ENCODE assay signal across 9 mouse cellular contexts in the genomic region with DNA sequence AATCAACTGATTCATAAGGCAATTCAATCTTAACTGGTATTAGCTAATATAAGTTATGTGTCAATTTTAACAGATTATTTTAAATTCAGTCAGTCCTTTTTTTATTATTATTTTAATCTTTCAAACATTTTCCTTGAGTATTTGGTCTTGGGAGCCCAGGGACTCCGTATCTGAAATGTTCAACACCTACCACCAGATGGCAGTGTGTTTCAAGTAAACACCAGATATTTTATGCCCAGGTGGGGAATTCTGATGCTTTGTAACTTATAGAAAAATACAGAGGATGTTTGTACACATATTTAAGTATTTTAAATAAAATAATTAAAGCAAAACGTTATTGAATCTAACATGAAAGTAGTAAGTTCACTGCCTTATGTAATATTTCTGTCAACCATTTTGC.
DNase-seq lines count a peak whose midpoint lies in the region; TF ChIP-seq lines count a peak whose summit lies in the region.
"Had no signal": no experiment of that assay in that cellular context is flagged by ENCODE, and none has a peak within 500 bp of the region (broad histone marks: within the 10 kb centered on the region; RNA-seq: fewer than 3 reads in every experiment).

No protein-coding gene starts in this region.

- no peaks in the 10 kb centered on the region for H3K36me3 ChIP-seq in thymus, adult 2 months (ENCODE audit: control insufficient read depth, insufficient read depth, low read length)
- H3K36me3 ChIP-seq: heart, embryonic 15.5 days had no signal

- no peaks in the 10 kb centered on the region for H3K4me1 ChIP-seq in thymus, adult 2 months (replicated peaks; ENCODE audit: control insufficient read depth, insufficient read depth, low read length)
- H3K4me1 ChIP-seq: heart, embryonic 15.5 days had no signal

- H3K27me3 ChIP-seq in thymus, adult 2 months (ENCODE audit: control insufficient read depth, insufficient read depth, low read length), result no peaks in the 10 kb centered on the region
- H3K27me3 ChIP-seq: heart, embryonic 15.5 days had no signal

- TF ChIP-seq POLR2A in thymus, adult 2 months (IDR thresholded peaks at IDR 0.05; ENCODE audit: control insufficient read depth, extremely low read depth, insufficient read depth, low read length, poor library complexity), result no peak

- 17% methylated on average over 2 of the region's 2 CpGs for WGBS in thymus, adult 2 months

- no peak overlapping the region for H3K27ac ChIP-seq in thymus, adult 2 months (ENCODE audit: control insufficient read depth, insufficient read depth, low read length)
- H3K27ac ChIP-seq: heart, embryonic 15.5 days had no signal

- intact Hi-C loops in left cerebral cortex, postnatal 10 days (cut with DNase I), result loop anchor here (5.0 to 10.0 kb wide), 2 partner anchors 835 to 1247 kb away; no protein-coding TSS in a partner anchor

- no peak overlapping the region for H3K4me3 ChIP-seq in thymus, adult 2 months (ENCODE audit: control insufficient read depth, insufficient read depth, low read length)
- H3K4me3 ChIP-seq: heart, embryonic 15.5 days had no signal

- no peak for TF ChIP-seq CTCF in thymus, adult 2 months (IDR thresholded peaks at IDR 0.05; ENCODE audit: borderline replicate concordance, control insufficient read depth, extremely low read depth, insufficient read depth, low read length, poor library complexity)

- DNase-seq in cerebellum, postnatal 14 days, result peak; percentile 35 to 51
- DNase-seq in cerebellum, adult 9-11 months, result no peak
- peak; percentile 10 for DNase-seq in left cerebral cortex, adult 11 months (ENCODE audit: low spot score)
- DNase-seq in left cerebral cortex, postnatal 10 days (ENCODE audit: extremely low spot score in 1 of 2, low spot score in 2 of 2), result no peak
- DNase-seq in Muller cell, postnatal 12 days (ENCODE audit: inconsistent ontology term), result peak; percentile 25
- DNase-seq in kidney, postnatal 36 days, result peak; percentile 9 to 18
- DNase-seq in thymus, adult 2 months, result no peak
- no peak for DNase-seq in right cerebral cortex, postnatal 36 days (ENCODE audit: low spot score in 2 of 2)

Comparison
In these comparisons a context has a peak if more than half of its experiments do, and no peak if none do; other contexts are left out.
1. DNase-seq: peak in cerebellum, postnatal 14 days (2 of 2), left cerebral cortex, adult 11 months (single experiment), Muller cell, postnatal 12 days (single experiment) and kidney, postnatal 36 days (2 of 2); none in cerebellum, adult 9-11 months (single experiment), left cerebral cortex, postnatal 10 days (0 of 2), thymus, adult 2 months (single experiment) and right cerebral cortex, postnatal 36 days (0 of 2).